Mouse (Mus musculus): Measurements from ENCODE around the gene Aldh9a1.

- no peak for TF ChIP-seq POLR2A (IDR thresholded peaks at IDR 0.05; ENCODE audit: low read depth, low read length)
- no peak for TF ChIP-seq CTCF (conservative IDR thresholded peaks at IDR 0.05; ENCODE audit: insufficient read depth, insufficient read length, low read depth, low read length)
These were observed 40.6 kb downstream of the Aldh9a1 start for GRCm38 (mm10) chr1:167390381-167390780.

Data from kidney, adult 2 months (tissue).